Mouse (Mus musculus) embryonic fibroblast, embryonic 13.5 days (primary cell): ENCODE measurements at regions not wholly inside any gene's neighbourhood (a gene's known extent, or its start where the extent isn't known, plus 50 kb on each side); places are given as distances from the start of the nearest gene placed in this dataset.

Experiments used
- CTCF ChIP-seq: IDR thresholded peaks from 2 replicates; pipeline ENCODE4 v1.5.1; 2011; ENCODE audit warnings: mild to moderate bottlenecking, control low read depth, low read length, moderate library complexity, borderline replicate concordance; ENCODE audit not compliant: insufficient read depth
- POLR2A ChIP-seq: IDR thresholded peaks from 2 replicates; pipeline ENCODE4 v1.6.1; 2011; ENCODE audit warnings: low read depth, mild to moderate bottlenecking, control low read depth, low read length, moderate library complexity

DNA sequence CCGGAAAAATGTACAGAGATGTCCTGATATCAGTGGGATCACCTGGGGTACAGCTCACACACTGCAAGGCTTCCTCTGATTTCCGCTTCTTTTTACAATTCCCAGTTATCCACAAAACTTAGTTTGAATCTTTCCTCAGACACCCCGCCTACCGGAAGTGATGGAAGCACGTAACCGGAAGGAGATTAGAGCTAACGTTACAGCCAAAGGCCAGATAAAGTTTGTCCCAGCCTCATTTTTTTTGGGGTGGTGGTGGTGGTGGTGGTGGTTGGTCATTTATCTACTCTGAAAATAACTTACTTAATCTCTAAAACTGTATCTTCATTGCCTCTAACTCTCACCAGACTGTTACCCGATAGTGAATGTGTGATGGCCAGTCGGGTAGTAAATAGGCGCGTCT lies 88.1 kb downstream of the Phlda1 start:
- no peak for TF ChIP-seq POLR2A
- no peak for TF ChIP-seq CTCF
